Mouse (Mus musculus) CH12.LX (cell line): ENCODE measurements around the gene Ostm1. TPM values are rescaled to one million over a fixed set of nuclear protein-coding genes. Genes with fewer than 3 reads are reported as not detected.

Experiments used
- DNase-seq: peaks from one replicate; pipeline ENCODE4 v3.0.0-alpha.2; 2013; ENCODE audit errors: extremely low read depth
- H3K27ac ChIP-seq: 2 replicates; pipeline ENCODE4 v1.5.1; 2012; ENCODE audit warnings: low read depth, mild to moderate bottlenecking, control low read depth, moderate library complexity; ENCODE audit not compliant: insufficient read depth
- H3K27me3 ChIP-seq: replicated peaks from 2 replicates; pipeline ENCODE3; 2012; ENCODE audit warnings: inconsistent platforms
- H3K36me3 ChIP-seq, 2 experiments: replicated peaks in 1 of 2; 2 replicates each; pipeline versions ENCODE3 to v1.6.1; 2012; ENCODE audit warnings: inconsistent platforms in 1 of 2, low read length in 1 of 2, mild to moderate bottlenecking in 1 of 2, mixed read lengths in 1 of 2, moderate library complexity in 1 of 2; ENCODE audit not compliant: control insufficient read depth in 1 of 2, insufficient read depth in 1 of 2
- H3K4me1 ChIP-seq, 2 experiments: 2 replicates each; pipeline ENCODE4 v1.6.1; 2012; ENCODE audit warnings: inconsistent platforms in 1 of 2, moderate library complexity in 1 of 2; ENCODE audit not compliant: insufficient read depth in 2 of 2, control insufficient read depth in 1 of 2
- H3K4me2 ChIP-seq: 2 replicates; pipeline ENCODE4 v1.6.1; 2012; ENCODE audit warnings: low read depth, mild to moderate bottlenecking, control low read depth; ENCODE audit not compliant: poor library complexity, insufficient read depth, severe bottlenecking
- H3K4me3 ChIP-seq, 3 experiments: fragments of 150-350 bp in 1 of 3; sonication (generic) in 1 of 3; replicated peaks in 1 of 3; 2 replicates each; pipeline versions ENCODE3 to v1.5.1; 2011 to 2012; ENCODE audit warnings: low read depth in 2 of 3, low read length in 2 of 3, mild to moderate bottlenecking in 2 of 3, moderate library complexity in 2 of 3, control low read depth in 1 of 3, improper control_type of control experiment in 1 of 3, inconsistent platforms in 1 of 3, mixed read lengths in 1 of 3; ENCODE audit not compliant: poor library complexity in 1 of 3
- H3K79me2 ChIP-seq: replicated peaks from 2 replicates; pipeline ENCODE4 v1.6.1; 2012; ENCODE audit warnings: mild to moderate bottlenecking, moderate library complexity; ENCODE audit not compliant: control insufficient read depth, poor library complexity, insufficient read depth, severe bottlenecking; ENCODE audit errors: extremely low read depth
- H3K9ac ChIP-seq: 2 replicates; pipeline ENCODE4 v1.6.1; 2012; ENCODE audit warnings: low read depth, mild to moderate bottlenecking, control low read depth, moderate library complexity; ENCODE audit not compliant: insufficient read depth
- H3K9me3 ChIP-seq: replicated peaks from 2 replicates; pipeline ENCODE3; 2012; ENCODE audit warnings: low read length, inconsistent platforms, mixed read lengths
- CHD1 ChIP-seq: IDR thresholded peaks from 2 replicates; pipeline ENCODE4 v1.6.1; 2012; ENCODE audit warnings: low read depth, low read length, improper control_type of control experiment, inconsistent platforms
- CTCF ChIP-seq, 2 experiments: IDR thresholded peaks in 1 of 2; conservative IDR thresholded peaks in 1 of 2; 2 replicates each; pipeline ENCODE4 v1.5.1; 2011 to 2012; ENCODE audit warnings: low read depth in 2 of 2, low read length in 2 of 2, improper control_type of control experiment in 1 of 2, inconsistent platforms in 1 of 2, mild to moderate bottlenecking in 1 of 2, moderate library complexity in 1 of 2
- E2F4 ChIP-seq: IDR thresholded peaks from 2 replicates; pipeline ENCODE4 v1.6.1; 2011; ENCODE audit warnings: low read depth, low read length, improper control_type of control experiment; ENCODE audit not compliant: insufficient replicate concordance
- ETS1 ChIP-seq: conservative IDR thresholded peaks from 2 replicates; pipeline ENCODE4 v1.6.1; 2012; ENCODE audit warnings: low read depth, mild to moderate bottlenecking, inconsistent platforms, low read length, improper control_type of control experiment, moderate library complexity
- HCFC1 ChIP-seq: IDR thresholded peaks from 2 replicates; pipeline ENCODE4 v1.6.1; 2012; ENCODE audit warnings: low read depth, mild to moderate bottlenecking, inconsistent platforms, low read length, improper control_type of control experiment
- IRF4 ChIP-seq: IDR thresholded peaks from 2 replicates; pipeline ENCODE4 v1.6.1; 2014; ENCODE audit warnings: low read depth, mild to moderate bottlenecking, inconsistent platforms, low read length, improper control_type of control experiment
- JUND ChIP-seq: conservative IDR thresholded peaks from 2 replicates; pipeline ENCODE4 v1.6.1; 2011; ENCODE audit warnings: low read depth, low read length, improper control_type of control experiment
- MAFK ChIP-seq: IDR thresholded peaks from 2 replicates; pipeline ENCODE4 v1.6.1; 2011; ENCODE audit warnings: low read length, improper control_type of control experiment; ENCODE audit not compliant: insufficient replicate concordance
- POLR2A ChIP-seq: IDR thresholded peaks from 2 replicates; pipeline ENCODE4 v1.6.1; 2011; ENCODE audit warnings: low read depth, mild to moderate bottlenecking, improper control_type of control experiment, low read length
- TBP ChIP-seq: conservative IDR thresholded peaks from 2 replicates; pipeline ENCODE4 v1.6.1; 2011; ENCODE audit warnings: low read depth, low read length, improper control_type of control experiment
- UBTF ChIP-seq: IDR thresholded peaks from 2 replicates; pipeline ENCODE4 v1.6.1; 2012; ENCODE audit warnings: low read depth, mild to moderate bottlenecking, inconsistent platforms, low read length, improper control_type of control experiment, moderate library complexity
- dilution Hi-C: fragments of 300-500 bp; cut with MboI; formaldehyde crosslinking; loops from 2 replicates; pipeline ENCODE4 v1.14.3; 2020; ENCODE audit warnings: low sequenced_read_pairs; ENCODE audit not compliant: extremely low pct_unique_long_range_greater_than_20kb, extremely low pct_ligation_motif_present
- in situ Hi-C: fragments of 300-500 bp; cut with MboI; formaldehyde crosslinking; loops from 3 replicates; pipeline ENCODE4 v1.14.3; 2019; ENCODE audit warnings: low sequenced_read_pairs, low pct_ligation_motif_present, low pct_unique_long_range_greater_than_20kb, mixed read lengths
- polyA plus RNA-seq: library from polyadenylated mRNA; unstranded; fragments of >175 nt; gene quantifications from 2 replicates; pipeline ENCODE4 v1.2.1, GENCODE M21; 2012; ENCODE audit warnings: low read depth; ENCODE audit not compliant: insufficient read length
- total RNA-seq, 2 experiments: library from RNA; depleted of rRNA; stranded (reverse); fragments of 300-350 nt in 1 of 2; fragments of >200 nt in 1 of 2; gene quantifications; 2 replicates each; pipeline ENCODE4 v1.2.3; 2012 to 2014

The Ostm1 gene
- total RNA-seq (2012; rRNA removed), result 19.4 TPM in 2 replicates
- 30.2 and 31.8 TPM in 2 replicates for total RNA-seq (2014; rRNA removed)
- 17.3 and 19.4 TPM in 2 replicates for polyA plus RNA-seq

DNA sequence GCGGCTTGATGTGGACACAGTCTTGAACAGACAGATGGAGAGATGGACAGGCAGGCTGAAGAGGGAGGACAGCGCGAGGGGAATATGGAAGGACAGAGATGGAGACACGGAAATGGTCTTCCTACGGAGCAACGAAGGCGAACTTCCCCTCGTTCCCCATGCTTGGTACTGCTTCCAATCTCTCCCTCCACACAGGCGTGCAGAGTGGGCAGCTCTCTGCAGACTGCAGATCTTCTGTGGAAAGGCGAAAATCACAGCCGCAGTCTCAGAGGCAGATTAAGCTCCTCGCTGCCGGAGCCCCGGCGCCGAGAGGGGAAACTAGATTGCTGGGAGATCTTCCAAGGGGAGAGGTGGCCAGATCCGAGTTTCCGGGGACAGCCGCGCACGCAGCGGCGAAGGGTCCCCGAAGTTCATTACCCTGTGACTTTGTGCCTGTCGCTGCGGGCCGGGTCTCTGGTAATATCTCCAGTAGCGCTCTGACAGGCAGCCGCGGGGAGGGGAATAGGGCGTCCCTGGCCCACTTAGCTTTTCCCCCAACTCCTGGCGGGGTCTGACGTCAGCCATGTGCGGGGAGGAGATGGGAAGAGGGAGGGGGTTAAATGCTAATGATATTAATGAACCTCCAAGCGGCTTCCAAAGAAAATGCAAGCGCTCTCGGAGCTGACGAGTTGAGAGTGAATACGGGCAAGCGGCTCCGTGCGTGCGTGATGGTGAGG lies at the start of gene Ostm1, which contains the start of gene Nr2e1:
Ostm1 (plus strand) TSS at position 666 of the 716 bp plus-strand sequence.
Nr2e1 (minus strand) TSS at position 476 of the 716 bp plus-strand sequence.
- TF ChIP-seq POLR2A (no peak), HCFC1 (no peak), JUND (no peak), CHD1 (no peak)
- peaks cover 24% of the 10 kb centered on the region for H3K9me3 ChIP-seq
- no peaks in the 10 kb centered on the region for H3K79me2 ChIP-seq
- no peak within 1 kb of the TSS for H3K4me2 ChIP-seq
- H3K27ac ChIP-seq, result no peak within 1 kb of the TSS
- H3K9ac ChIP-seq, result no peak within 1 kb of the TSS
- dilution Hi-C loops, result no loop called here
- in situ Hi-C loops, result no loop called here
- DNase-seq, result no peak
- H3K36me3 ChIP-seq, result no peaks in the 10 kb centered on the region
- H3K4me3 ChIP-seq, result no peak within 1 kb of the TSS
- H3K27me3 ChIP-seq, result no peaks in the 10 kb centered on the region
- H3K4me1 ChIP-seq, result no peaks in the 10 kb centered on the region

DNA sequence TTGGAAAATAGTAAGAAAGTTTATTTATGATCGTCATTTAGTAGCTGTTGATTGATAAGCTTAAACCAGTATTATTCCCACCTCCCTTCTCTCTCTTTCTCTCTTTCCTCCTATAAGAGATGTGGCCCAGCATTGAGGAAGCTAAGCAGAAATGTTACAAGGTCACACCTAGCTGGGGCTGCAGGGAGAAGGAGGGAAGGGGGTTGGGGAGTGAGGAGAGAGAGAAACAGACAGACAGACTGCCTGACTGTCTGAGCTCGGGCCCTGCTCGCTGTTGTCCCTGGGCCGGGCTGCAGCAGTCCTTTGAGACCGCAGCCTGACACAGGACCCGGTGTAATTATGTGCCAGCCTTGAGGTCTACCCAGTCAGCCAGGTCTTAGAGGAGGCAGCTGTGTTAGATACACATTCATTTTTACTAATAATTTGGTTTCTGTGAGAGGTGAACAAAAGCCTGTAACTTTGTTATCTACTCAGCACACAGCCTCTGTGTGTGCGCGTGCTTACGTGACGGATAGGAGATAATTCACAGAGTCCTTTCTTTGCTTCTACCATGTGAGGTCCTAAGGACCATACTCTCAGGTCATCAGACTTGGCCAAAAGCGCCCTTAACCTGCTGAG lies 49.7 kb upstream of the Ostm1 start:
- TF ChIP-seq TBP (no peak), CTCF (conservative IDR thresholded peaks at IDR 0.05 in 1 of 2, IDR thresholded peaks at IDR 0.05 in 1 of 2; ENCODE audit: low read depth in 2 of 2, low read length in 2 of 2) (no peak), E2F4 (no peak)
- TF ChIP-seq, all 38 proteins: peak for 0
- no peak for DNase-seq
- H3K79me2 ChIP-seq, result peaks cover 2% of the 10 kb centered on the region; the same call in 1 of the 2 replicates
- no peaks in the 10 kb centered on the region for H3K27me3 ChIP-seq
- no peak overlapping the region for H3K27ac ChIP-seq
- peaks cover 44 to 80% of the 10 kb centered on the region in 2 experiments for H3K36me3 ChIP-seq
- H3K4me3 ChIP-seq, result no peak overlapping the region
- dilution Hi-C loops, result no loop called here
- 0 out of 4 replicates have a peak, but pooled peaks cover 0 to 4% of the 10 kb centered on the region in 2 experiments for H3K4me1 ChIP-seq
- no peak overlapping the region for H3K9ac ChIP-seq
- H3K4me2 ChIP-seq, result no peak overlapping the region
- no peaks in the 10 kb centered on the region for H3K9me3 ChIP-seq
- in situ Hi-C loops, result no loop called here

DNA sequence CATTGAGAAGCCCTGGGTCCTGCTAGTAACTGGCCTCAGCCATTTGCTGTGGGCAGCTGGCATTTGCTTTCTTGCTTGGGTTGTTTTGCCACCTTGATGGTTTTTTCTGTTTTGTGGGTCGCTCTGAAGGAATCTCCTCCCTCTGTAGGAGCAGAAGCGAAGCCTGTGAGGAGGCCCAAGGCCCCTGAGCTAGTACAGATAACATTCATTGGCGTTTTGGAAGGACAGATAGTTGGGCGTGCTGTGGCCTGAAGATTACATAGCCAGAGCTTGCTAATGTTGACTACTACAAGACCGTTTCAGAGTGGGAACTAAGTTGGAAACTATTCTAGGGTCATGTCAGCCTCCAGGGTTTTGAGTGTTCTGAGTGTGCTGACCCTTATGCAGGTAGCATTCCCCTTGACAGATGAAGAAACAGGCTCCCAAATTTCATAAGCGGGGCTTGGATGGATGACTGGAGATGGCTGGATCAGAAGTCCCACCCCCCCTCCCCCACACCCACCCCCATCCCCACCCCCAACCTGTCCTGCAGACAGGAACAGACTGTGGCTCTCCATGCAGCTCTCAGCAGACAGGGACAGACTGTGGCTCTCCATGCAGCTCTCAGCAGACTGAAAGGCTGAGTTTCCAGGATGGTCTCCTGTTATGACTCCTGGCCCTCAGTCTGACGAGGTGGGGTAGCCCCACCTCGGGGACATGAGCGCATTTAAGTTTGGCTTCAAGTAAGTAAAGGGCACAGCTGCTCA lies 45.9 kb upstream of the Ostm1 start:
- H3K4me1 ChIP-seq, result 0 out of 4 replicates have a peak, but pooled peaks cover 0 to 4% of the 10 kb centered on the region in 2 experiments
- peaks cover 2% of the 10 kb centered on the region; the same call in 1 of the 2 replicates for H3K79me2 ChIP-seq
- H3K27ac ChIP-seq, result no peak overlapping the region
- no peak overlapping the region for H3K9ac ChIP-seq
- TF ChIP-seq UBTF (no peak), ETS1 (no peak), MAFK (no peak), IRF4 (no peak)
- TF ChIP-seq, all 38 proteins: peak for 0
- no peak overlapping the region for H3K4me3 ChIP-seq
- in situ Hi-C loops (no loop called here), dilution Hi-C loops (no loop called here)
- peaks cover 29 to 51% of the 10 kb centered on the region in 2 experiments for H3K36me3 ChIP-seq
- no peak overlapping the region for H3K4me2 ChIP-seq
- DNase-seq, result no peak
- no peaks in the 10 kb centered on the region for H3K27me3 ChIP-seq
- no peaks in the 10 kb centered on the region for H3K9me3 ChIP-seq
